Mouse (Mus musculus) heart, embryonic 11.5 days (tissue): ENCODE data around the gene Slc4a5. TPM values are rescaled to one million over a fixed set of nuclear protein-coding genes. Genes with fewer than 3 reads are reported as not detected.

Source experiments
- ATAC-seq: fragments of 200-750 bp; cut with Nextera tagmentation; replicated peaks from 2 replicates; pipeline ENCODE4 v1.8.0; 2017; ENCODE audit warnings: moderate library complexity; ENCODE audit not compliant: insufficient number of reproducible peaks, low FRiP score, low TSS enrichment
- H3K27ac ChIP-seq: fragments of 300-500 bp; sonication (generic); 2 replicates; pipeline ENCODE4 v1.5.1; 2014; ENCODE audit warnings: mild to moderate bottlenecking, low read depth, low read length
- H3K27me3 ChIP-seq: fragments of 300-500 bp; sonication (generic); 2 replicates; pipeline ENCODE4 v1.6.1; 2014; ENCODE audit warnings: mild to moderate bottlenecking, low read length, mixed read lengths; ENCODE audit not compliant: control insufficient read depth, insufficient read depth
- H3K36me3 ChIP-seq: fragments of 300-500 bp; sonication (generic); 2 replicates; pipeline ENCODE4 v1.6.1; 2014; ENCODE audit warnings: mild to moderate bottlenecking, low read length, moderate library complexity, mixed read lengths; ENCODE audit not compliant: control insufficient read depth, insufficient read depth
- H3K4me1 ChIP-seq: fragments of 300-500 bp; sonication (generic); 2 replicates; pipeline ENCODE4 v1.6.1; 2014; ENCODE audit warnings: low read length; ENCODE audit not compliant: control insufficient read depth, insufficient read depth
- H3K4me2 ChIP-seq: fragments of 300-500 bp; sonication (generic); 2 replicates; pipeline ENCODE4 v1.6.1; 2014; ENCODE audit warnings: mild to moderate bottlenecking, moderate library complexity
- H3K4me3 ChIP-seq: fragments of 300-500 bp; sonication (generic); 2 replicates; pipeline ENCODE4 v1.5.1; 2014; ENCODE audit warnings: low read depth, low read length
- H3K9ac ChIP-seq: fragments of 300-500 bp; sonication (generic); 2 replicates; pipeline ENCODE4 v1.6.1; 2014; ENCODE audit warnings: mild to moderate bottlenecking, low read depth, low read length, moderate library complexity
- H3K9me3 ChIP-seq: fragments of 300-500 bp; sonication (generic); replicated peaks from 2 replicates; pipeline ENCODE4 v1.6.1; 2016; ENCODE audit warnings: low read length; ENCODE audit not compliant: control insufficient read depth
- WGBS: fragments of 180-500 bp; shearing (Covaris S2); extraction: QIAGEN DNeasy Blood & Tissue Kit; methylation state at CpG from one replicate; pipeline ENCODE4 v1.1.7; 2014; ENCODE audit not compliant: insufficient replicate concordance; 5-methylcytosine and 5-hydroxymethylcytosine counted together
- polyA plus RNA-seq: library from polyadenylated mRNA; unstranded; fragments of >200 nt; fragmentation: Nextera tagmentation; extraction: Ambion mirVana; gene quantifications from 2 replicates; pipeline ENCODE4 v1.2.1, GENCODE M21; 2014

The Slc4a5 gene
- polyA plus RNA-seq, 1 experiment from 2014 or later = 0.21 TPM

DNA sequence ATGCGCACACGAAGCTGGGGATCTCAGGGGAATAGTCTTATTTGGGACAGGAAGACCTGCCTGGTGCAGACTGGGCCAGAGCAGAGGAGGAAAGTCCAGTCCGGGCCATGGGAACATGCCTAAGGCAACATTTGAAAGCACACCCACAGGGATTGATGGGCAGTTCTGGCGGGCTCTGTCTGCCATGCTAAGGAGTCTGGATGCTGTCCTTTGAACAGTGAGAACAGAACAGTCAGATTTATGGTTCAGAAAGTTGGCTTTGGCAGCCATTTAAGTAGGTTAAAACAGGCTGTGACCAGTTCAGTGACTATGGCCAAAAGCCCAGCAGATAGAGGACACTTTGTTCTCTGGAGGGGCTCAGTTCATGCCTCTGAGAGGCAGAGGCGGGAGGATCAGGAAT, 82.6 kb downstream of the Slc4a5 start:
- H3K27ac ChIP-seq = no peak overlapping the region
- no peak for ATAC-seq
- 81% methylated on average over 5 of the region's 5 CpGs for WGBS

DNA sequence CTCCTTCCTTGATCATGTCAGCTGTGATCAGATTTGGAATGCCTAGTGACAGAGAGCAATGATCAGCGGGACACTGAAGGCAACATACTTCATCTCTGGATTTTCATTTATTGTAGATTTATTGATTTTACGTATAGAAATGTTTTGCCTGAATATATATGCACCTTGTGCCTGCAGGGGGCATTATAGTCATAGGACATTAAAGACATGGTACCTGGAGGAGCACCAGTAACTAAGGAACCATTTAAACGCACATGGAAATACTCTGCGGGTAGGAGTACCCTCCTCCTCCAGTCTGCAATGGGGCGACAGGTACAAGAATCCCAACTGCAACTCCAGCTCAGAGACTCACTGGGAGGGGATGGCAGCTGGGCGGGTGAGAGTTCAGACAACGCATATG, 89.4 kb downstream of the Slc4a5 start:
- peaks cover 17% of the 10 kb centered on the region for H3K36me3 ChIP-seq
- H3K9ac ChIP-seq = no peak overlapping the region
- ATAC-seq = no peak
- no peaks in the 10 kb centered on the region for H3K27me3 ChIP-seq
- no peak overlapping the region for H3K4me3 ChIP-seq
- H3K9me3 ChIP-seq = no peaks in the 10 kb centered on the region
- no peak overlapping the region for H3K27ac ChIP-seq
- H3K4me1 ChIP-seq = no peaks in the 10 kb centered on the region
- no peak overlapping the region for H3K4me2 ChIP-seq
- 94% methylated on average over 7 of the region's 7 CpGs for WGBS

More for the DNA sequence above, 82.6 kb downstream of the Slc4a5 start:
- Histone ChIP-seq H3K4me3 (no peak overlapping the region), H3K9me3 (no peaks in the 10 kb centered on the region), H3K4me2 (no peak overlapping the region), H3K27me3 (no peaks in the 10 kb centered on the region), H3K9ac (no peak overlapping the region), H3K4me1 (no peaks in the 10 kb centered on the region), H3K36me3 (peaks cover 5% of the 10 kb centered on the region; the same call in 1 of the 2 replicates)

DNA sequence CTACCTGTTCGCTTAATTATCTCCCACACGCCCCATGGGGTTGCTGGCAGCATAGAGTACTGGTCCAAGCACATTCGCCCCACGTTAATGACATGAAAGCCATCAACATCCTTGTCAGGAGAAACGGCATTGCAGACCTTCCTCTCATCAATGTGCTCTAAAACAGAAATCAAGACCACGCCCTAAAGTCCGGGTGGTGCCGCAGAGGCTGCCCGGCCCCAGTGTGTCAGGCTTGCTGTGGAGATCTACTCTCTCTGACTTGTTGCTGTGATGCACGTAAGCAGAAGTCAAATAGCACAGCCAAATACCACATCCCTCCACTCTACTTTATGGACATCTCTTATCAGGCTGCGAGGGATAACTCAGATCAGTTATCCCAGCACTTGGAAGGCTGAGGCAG, 91.6 kb downstream of the Slc4a5 start:
- no peak for ATAC-seq
- H3K36me3 ChIP-seq = peaks cover 12% of the 10 kb centered on the region

DNA sequence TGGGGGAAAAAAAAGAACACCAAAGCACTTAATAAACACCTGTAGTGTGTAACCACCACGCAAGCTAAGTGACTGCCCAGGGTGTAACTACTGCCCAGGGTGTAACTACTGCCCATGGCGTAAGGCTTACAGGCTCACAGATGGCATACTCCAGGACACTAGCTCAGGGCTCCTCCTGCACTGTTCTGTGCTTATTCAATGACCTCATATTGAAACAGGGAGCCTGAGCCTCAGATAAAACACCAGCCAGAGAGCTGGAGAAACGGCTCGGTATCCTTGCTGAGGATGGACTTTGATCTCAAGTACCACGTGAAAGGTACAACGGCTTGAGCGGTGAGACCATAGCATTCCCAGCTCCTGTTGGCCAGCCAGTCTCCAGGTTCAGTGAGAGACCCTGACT, 92.4 kb downstream of the Slc4a5 start:
- no peaks in the 10 kb centered on the region for H3K27me3 ChIP-seq
- peaks cover 12% of the 10 kb centered on the region for H3K36me3 ChIP-seq
- H3K4me1 ChIP-seq = peaks cover 6% of the 10 kb centered on the region
- no peak overlapping the region for H3K4me3 ChIP-seq
- H3K27ac ChIP-seq = no peak overlapping the region
- H3K4me2 ChIP-seq = no peak overlapping the region
- 79% methylated on average over 7 of the region's 7 CpGs for WGBS
- H3K9ac ChIP-seq = no peak overlapping the region
- no peaks in the 10 kb centered on the region for H3K9me3 ChIP-seq
- no peak for ATAC-seq

More for the DNA sequence above, 91.6 kb downstream of the Slc4a5 start:
- H3K4me3 ChIP-seq = no peak overlapping the region
- no peak overlapping the region for H3K9ac ChIP-seq
- peaks cover 5% of the 10 kb centered on the region for H3K4me1 ChIP-seq
- H3K27me3 ChIP-seq = no peaks in the 10 kb centered on the region
- WGBS = 88% methylated on average over 11 of the region's 11 CpGs
- no peak overlapping the region for H3K4me2 ChIP-seq
- H3K27ac ChIP-seq = no peak overlapping the region
- H3K9me3 ChIP-seq = no peaks in the 10 kb centered on the region

DNA sequence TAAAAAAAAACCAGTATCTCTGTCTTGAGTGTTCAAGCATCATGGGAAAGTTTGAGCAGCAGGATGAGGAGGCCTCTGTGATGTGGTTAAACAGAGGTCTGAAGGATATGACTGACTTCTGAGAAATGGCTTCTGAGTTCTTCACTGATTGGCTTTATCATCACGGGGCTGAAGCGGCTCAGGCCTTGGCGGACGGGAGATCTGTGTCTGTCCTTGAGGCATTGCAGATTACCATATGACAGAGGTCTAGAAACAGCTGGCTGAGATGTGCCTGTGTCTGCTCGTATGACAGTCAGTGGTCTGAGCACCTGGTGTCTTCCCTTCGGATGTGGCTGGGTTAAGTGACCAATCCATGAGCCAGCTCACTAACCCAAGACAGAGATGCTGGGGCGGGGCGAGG, 92.9 kb downstream of the Slc4a5 start:
- H3K4me1 ChIP-seq = peaks cover 6% of the 10 kb centered on the region
- peaks cover 12% of the 10 kb centered on the region for H3K36me3 ChIP-seq
- no peak overlapping the region for H3K4me2 ChIP-seq
- no peaks in the 10 kb centered on the region for H3K27me3 ChIP-seq
- peak; percentile 37; the same call in 1 of the 2 replicates for ATAC-seq
- H3K9ac ChIP-seq = no peak overlapping the region
- WGBS = 78% methylated on average over 8 of the region's 8 CpGs
- H3K27ac ChIP-seq = no peak overlapping the region
- no peak overlapping the region for H3K4me3 ChIP-seq
- H3K9me3 ChIP-seq = no peaks in the 10 kb centered on the region

DNA sequence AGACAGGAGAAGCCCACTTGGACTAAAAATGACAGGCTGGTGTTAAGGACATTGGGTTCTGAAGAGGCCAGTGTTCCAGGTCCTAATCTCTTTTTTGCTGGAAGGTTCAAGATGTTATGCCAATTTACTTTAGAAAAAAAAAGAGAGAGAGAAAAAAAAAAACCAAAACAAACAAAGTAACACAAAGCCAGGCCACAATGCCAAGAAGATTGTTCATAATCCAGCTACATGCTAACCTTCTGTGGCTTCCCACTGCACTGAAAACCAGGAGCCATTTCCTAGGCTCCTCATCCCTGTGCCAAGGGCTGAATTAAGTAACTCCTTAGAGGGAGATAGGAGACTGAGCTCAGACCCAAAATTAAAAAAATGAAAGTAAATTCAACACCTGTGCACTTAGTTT, 95.7 kb downstream of the Slc4a5 start:
- no peaks in the 10 kb centered on the region for H3K27me3 ChIP-seq
- peak overlapping the region; percentile 67 for H3K4me2 ChIP-seq
- no peak overlapping the region for H3K4me3 ChIP-seq
- H3K9ac ChIP-seq = no peak overlapping the region
- no peaks in the 10 kb centered on the region for H3K9me3 ChIP-seq
- peaks cover 5% of the 10 kb centered on the region; the same call in 1 of the 2 replicates for H3K36me3 ChIP-seq
- H3K4me1 ChIP-seq = peaks cover 6% of the 10 kb centered on the region
- H3K27ac ChIP-seq = no peak overlapping the region
- no peak for ATAC-seq

DNA sequence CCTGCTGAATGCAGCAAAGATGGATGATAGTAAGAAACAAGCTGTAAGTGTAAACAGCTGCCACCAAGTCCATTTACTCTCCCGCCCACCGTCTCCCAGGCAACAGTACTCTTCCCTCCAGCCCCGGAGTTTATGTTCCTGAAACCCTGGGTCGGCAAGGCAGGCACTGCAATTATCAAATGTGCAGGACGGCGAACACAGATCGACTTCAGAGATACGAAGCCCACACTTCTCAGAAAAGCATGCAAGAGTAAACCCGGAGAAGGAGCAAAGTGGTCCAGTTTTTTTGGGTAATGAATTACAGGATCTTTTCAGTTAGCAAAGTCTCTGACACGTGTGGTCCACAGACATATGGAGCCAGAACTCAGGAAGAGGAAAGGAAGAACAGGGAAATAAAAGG, 96.4 kb downstream of the Slc4a5 start:
- Histone ChIP-seq H3K27ac (no peak overlapping the region), H3K36me3 (peaks cover 5% of the 10 kb centered on the region; the same call in 1 of the 2 replicates), H3K4me3 (peak overlapping the region; percentile 76), H3K9me3 (no peaks in the 10 kb centered on the region), H3K4me2 (peak overlapping the region; percentile 67), H3K4me1 (peaks cover 6% of the 10 kb centered on the region), H3K9ac (no peak overlapping the region), H3K27me3 (no peaks in the 10 kb centered on the region)
- ATAC-seq = no peak
- 26% methylated on average over 10 of the region's 10 CpGs for WGBS

DNA sequence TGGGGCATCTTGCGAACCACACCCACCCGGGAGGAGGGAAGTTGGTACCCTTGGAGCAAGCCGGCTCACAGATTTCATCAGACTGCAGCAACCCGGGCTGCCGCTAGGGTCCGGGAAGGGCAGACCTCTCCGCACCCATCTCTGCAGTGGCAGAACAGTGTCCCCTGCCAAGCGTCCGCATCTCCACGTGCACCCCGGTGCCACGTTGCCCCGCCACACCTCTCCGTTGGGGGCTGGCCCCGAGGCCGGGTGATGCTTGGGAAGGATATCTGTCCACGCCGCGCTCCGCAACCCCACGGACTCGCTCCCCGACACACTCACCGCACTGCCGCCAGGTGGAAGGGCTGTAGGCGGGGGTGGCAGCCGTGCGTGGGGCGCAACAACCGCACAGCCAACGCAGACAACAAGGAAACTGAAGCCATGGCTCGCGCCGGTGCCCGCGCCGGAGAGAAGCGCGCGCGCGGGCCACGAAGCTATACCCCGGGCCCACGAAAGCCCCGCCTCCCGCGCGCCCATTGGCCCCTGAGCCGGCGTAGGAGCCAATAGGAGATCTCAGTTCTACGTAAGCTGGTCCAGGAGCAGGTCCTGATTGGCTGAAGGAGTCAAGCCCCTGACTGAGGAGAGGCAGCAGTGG, 97.6 kb downstream of the Slc4a5 start:
- Histone ChIP-seq H3K9ac (peak overlapping the region; percentile 61), H3K27ac (no peak overlapping the region), H3K4me3 (peak overlapping the region; percentile 76), H3K9me3 (no peaks in the 10 kb centered on the region), H3K36me3 (no peaks in the 10 kb centered on the region), H3K4me1 (peaks cover 6% of the 10 kb centered on the region), H3K4me2 (peak overlapping the region; percentile 67), H3K27me3 (no peaks in the 10 kb centered on the region)
- ATAC-seq = peak; percentile 97
- WGBS = under 1% methylated on average over 52 of the region's 52 CpGs

DNA sequence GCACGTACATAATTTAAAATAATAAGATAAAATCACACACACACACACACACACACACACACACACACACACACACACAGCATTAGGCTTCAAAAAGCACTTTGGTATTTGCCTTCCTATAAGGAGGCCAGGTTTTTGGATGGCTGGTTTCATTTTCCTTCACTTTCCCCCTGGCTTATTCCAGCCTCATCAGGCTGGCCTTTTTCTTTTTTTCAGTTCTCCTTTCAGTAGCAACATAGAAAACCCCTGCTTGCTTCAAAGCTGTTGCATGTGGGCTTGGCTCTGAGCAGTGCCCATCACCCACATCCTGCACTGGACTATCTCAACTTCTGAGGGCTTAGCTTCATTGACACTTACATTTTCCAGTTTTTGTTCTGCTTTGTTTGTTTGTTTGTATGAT, 102.3 kb downstream of the Slc4a5 start:
- no peak for ATAC-seq
- Histone ChIP-seq H3K36me3 (no peaks in the 10 kb centered on the region), H3K4me2 (no peak overlapping the region), H3K4me1 (0 out of 2 replicates have a peak, but pooled peaks cover 1% of the 10 kb centered on the region), H3K27me3 (no peaks in the 10 kb centered on the region), H3K4me3 (no peak overlapping the region), H3K27ac (no peak overlapping the region), H3K9ac (no peak overlapping the region), H3K9me3 (no peaks in the 10 kb centered on the region)
- WGBS = 29% methylated on average over 1 of the region's 1 CpGs
